Mouse (Mus musculus) natural killer cell, adult 2 months (primary cell): ENCODE measurements around the gene Col13a1.

Experiments
- DNase-seq, 2 experiments: peaks; one replicate each; pipeline ENCODE4 v3.0.0; 2022; ENCODE audit warnings: low spot score in 2 of 2

Col13a1 gene

GRCm38 (mm10) chr10:61978866-61979340 lies at the start of gene Col13a1:
Col13a1 (minus strand) TSS chr10:61979108.
- no peak for DNase-seq

GRCm38 (mm10) chr10:62027699-62028098 lies 48.8 kb upstream of the Col13a1 start:
- DNase-seq, result no peak

- no peak for DNase-seq
Measured at GRCm38 (mm10) chr10:62023821-62024551, 45.1 kb upstream of the Col13a1 start.

- no peak for DNase-seq
Measured at GRCm38 (mm10) chr10:62020068-62020620, 41.2 kb upstream of the Col13a1 start.

- DNase-seq, result no peak
Measured at GRCm38 (mm10) chr10:62019386-62020067, 40.6 kb upstream of the Col13a1 start.

GRCm38 (mm10) chr10:62016947-62017346 lies 38.0 kb upstream of the Col13a1 start:
- no peak for DNase-seq

- DNase-seq, result no peak
Measured at GRCm38 (mm10) chr10:62013190-62013589, 34.3 kb upstream of the Col13a1 start.

- no peak for DNase-seq
Measured at GRCm38 (mm10) chr10:62012371-62012770, 33.5 kb upstream of the Col13a1 start.

GRCm38 (mm10) chr10:62009981-62010500 lies 31.1 kb upstream of the Col13a1 start:
- no peak for DNase-seq

- no peak for DNase-seq
Measured at GRCm38 (mm10) chr10:62007958-62008357, 29.1 kb upstream of the Col13a1 start.

GRCm38 (mm10) chr10:62006371-62006770 lies 27.5 kb upstream of the Col13a1 start:
- no peak for DNase-seq

GRCm38 (mm10) chr10:62000216-62000615 lies 21.3 kb upstream of the Col13a1 start:
- DNase-seq, result no peak

GRCm38 (mm10) chr10:61999766-62000165 lies 20.9 kb upstream of the Col13a1 start:
- no peak for DNase-seq

GRCm38 (mm10) chr10:61991481-61992424 lies 12.8 kb upstream of the Col13a1 start:
- DNase-seq, result no peak

- DNase-seq, result peak; percentile 68 to 74
Measured at GRCm38 (mm10) chr10:61980424-61980823, 1.5 kb upstream of the Col13a1 start.

GRCm38 (mm10) chr10:61978112-61978865 lies 619 bp downstream of the Col13a1 start:
- DNase-seq, result no peak

GRCm38 (mm10) chr10:61977392-61978096 lies 1.4 kb downstream of the Col13a1 start:
- DNase-seq, result no peak

- DNase-seq, result no peak
Measured at GRCm38 (mm10) chr10:61976987-61977386, 1.9 kb downstream of the Col13a1 start.

GRCm38 (mm10) chr10:61974581-61974980 lies 4.3 kb downstream of the Col13a1 start:
- no peak for DNase-seq

GRCm38 (mm10) chr10:61972041-61972440 lies 6.9 kb downstream of the Col13a1 start:
- DNase-seq, result no peak
